Mouse (Mus musculus): Measurements from ENCODE around the gene Usp9x. TPM values are rescaled to one million over a fixed set of nuclear protein-coding genes. Genes with fewer than 3 reads are reported as not detected.

Gene Usp9x
- polyA plus RNA-seq (2017; shearing (Covaris generic)) = 10 to 100 TPM; 50.1 to 65.4 TPM

GRCm38 (mm10) chrX:13071241-13071775 lies at the start of gene Usp9x:
Gene Usp9x (plus strand): TSS chrX:13071498.

Other genes with a start within 250 kb of the Usp9x start
- gene Ddx3x, start 209.5 kb downstream of the Usp9x start, polyA plus RNA-seq (2017; shearing (Covaris generic)) = 10 to 100 TPM; 60.6 to 84.0 TPM

Measured in activated CD4-positive, CD25-positive, alpha-beta regulatory T cell (primary cell).